Mouse (Mus musculus): Measurements from ENCODE around the gene Lrrfip1. TPM values are rescaled to one million over a fixed set of nuclear protein-coding genes. Genes with fewer than 3 reads are reported as not detected.

Gene Lrrfip1
- polyA plus RNA-seq, 1 experiment, result 0.63 TPM

GRCm38 (mm10) chr1:91174796-91175195, 176.3 kb downstream of the Lrrfip1 start:
- H3K36me3 ChIP-seq (ENCODE audit: control insufficient read depth, insufficient read depth, low read length), result no peaks in the 10 kb centered on the region
- no peak overlapping the region for H3K27ac ChIP-seq (ENCODE audit: control insufficient read depth, insufficient read depth, low read depth, low read length)
- no peaks in the 10 kb centered on the region for H3K27me3 ChIP-seq (ENCODE audit: control insufficient read depth, insufficient read depth, low read length)
- no peak for TF ChIP-seq POLR2A (IDR thresholded peaks at IDR 0.05; ENCODE audit: control insufficient read depth, low read depth, low read length)
- no peak for TF ChIP-seq CTCF (IDR thresholded peaks at IDR 0.05; ENCODE audit: control insufficient read depth, insufficient read depth, insufficient replicate concordance, low read depth, low read length)
- no peak overlapping the region for H3K4me3 ChIP-seq (ENCODE audit: control insufficient read depth, low read depth, low read length)
- H3K4me1 ChIP-seq (ENCODE audit: control insufficient read depth, insufficient read depth, low read length), result peaks cover 4% of the 10 kb centered on the region

GRCm38 (mm10) chr1:91176026-91176425, 177.5 kb downstream of the Lrrfip1 start:
- no peaks in the 10 kb centered on the region for H3K27me3 ChIP-seq (ENCODE audit: control insufficient read depth, insufficient read depth, low read length)
- TF ChIP-seq CTCF (IDR thresholded peaks at IDR 0.05; ENCODE audit: control insufficient read depth, insufficient read depth, insufficient replicate concordance, low read depth, low read length), result no peak
- TF ChIP-seq POLR2A (IDR thresholded peaks at IDR 0.05; ENCODE audit: control insufficient read depth, low read depth, low read length), result no peak
- peaks cover 4% of the 10 kb centered on the region for H3K4me1 ChIP-seq (ENCODE audit: control insufficient read depth, insufficient read depth, low read length)
- H3K36me3 ChIP-seq (ENCODE audit: control insufficient read depth, insufficient read depth, low read length), result no peaks in the 10 kb centered on the region
- H3K27ac ChIP-seq (ENCODE audit: control insufficient read depth, insufficient read depth, low read depth, low read length), result no peak overlapping the region
- no peak overlapping the region for H3K4me3 ChIP-seq (ENCODE audit: control insufficient read depth, low read depth, low read length)

GRCm38 (mm10) chr1:91176871-91177270, 178.3 kb downstream of the Lrrfip1 start:
- Histone ChIP-seq H3K4me1 (ENCODE audit: control insufficient read depth, insufficient read depth, low read length) (peaks cover 4% of the 10 kb centered on the region), H3K27me3 (ENCODE audit: control insufficient read depth, insufficient read depth, low read length) (no peaks in the 10 kb centered on the region), H3K36me3 (ENCODE audit: control insufficient read depth, insufficient read depth, low read length) (no peaks in the 10 kb centered on the region), H3K27ac (ENCODE audit: control insufficient read depth, insufficient read depth, low read depth, low read length) (no peak overlapping the region), H3K4me3 (ENCODE audit: control insufficient read depth, low read depth, low read length) (no peak overlapping the region)
- no peak for TF ChIP-seq CTCF (IDR thresholded peaks at IDR 0.05; ENCODE audit: control insufficient read depth, insufficient read depth, insufficient replicate concordance, low read depth, low read length)
- no peak for TF ChIP-seq POLR2A (IDR thresholded peaks at IDR 0.05; ENCODE audit: control insufficient read depth, low read depth, low read length)

Other genes starting within 250 kb of the Lrrfip1 start
- 5.3 and 5.8 TPM in 2 replicates for gene Col6a3, start 154.8 kb upstream of the Lrrfip1 start, polyA plus RNA-seq (2012; rRNA removed)
- 0.44 and 1.4 TPM in 2 replicates for gene Mlph, start 83.7 kb upstream of the Lrrfip1 start, polyA plus RNA-seq (2012; rRNA removed)
- gene Prlh, start 45.6 kb upstream of the Lrrfip1 start, polyA plus RNA-seq (2012; rRNA removed), result not detected in 2 replicates
- gene Rab17, start 29.1 kb upstream of the Lrrfip1 start, polyA plus RNA-seq (2012; rRNA removed), result 0.12 and 1.2 TPM in 2 replicates
- gene Rbm44, start 146.4 kb downstream of the Lrrfip1 start, polyA plus RNA-seq (2012; rRNA removed), result 11.7 and 14.4 TPM in 2 replicates
- gene Ramp1, start 181.1 kb downstream of the Lrrfip1 start, polyA plus RNA-seq (2012; rRNA removed), result 2.1 and 12.8 TPM in 2 replicates